Mouse (Mus musculus): Measurements from ENCODE around the gene Pam16. TPM values are rescaled to one million over a fixed set of nuclear protein-coding genes. Genes with fewer than 3 reads are reported as not detected.

The Pam16 gene
- total RNA-seq, 1 experiment = 131 TPM

DNA sequence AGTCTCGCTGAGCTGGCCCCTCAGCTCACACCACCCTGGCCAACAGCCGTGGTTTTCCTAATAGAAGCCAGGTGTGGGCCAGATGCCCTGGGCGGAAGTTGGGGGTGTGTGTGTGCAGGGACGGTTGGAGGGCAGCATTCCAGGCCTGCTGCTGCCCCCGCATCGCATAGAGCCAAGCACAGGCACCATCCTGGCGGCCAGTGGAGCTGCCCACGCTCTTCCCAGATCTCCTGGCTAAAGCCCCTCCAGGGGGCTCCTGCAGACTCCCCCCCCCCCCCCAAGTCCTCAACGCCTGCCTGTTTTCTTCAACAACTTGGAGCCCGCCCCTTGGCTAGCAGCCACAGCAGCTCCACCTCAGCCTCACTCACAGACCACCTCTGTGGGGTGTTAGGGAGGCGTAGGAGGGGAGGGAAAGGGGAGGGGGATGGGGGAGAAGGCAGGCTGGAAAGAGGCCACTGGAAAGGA lies 34.0 kb upstream of the Pam16 start:
- Histone ChIP-seq H3K4me3 (ENCODE audit: insufficient read depth in 1 of 2, low read depth in 1 of 2, low read length in 2 of 2, poor library complexity in 1 of 2, severe bottlenecking in 1 of 2) (no peak overlapping the region), H3K4me1 (ENCODE audit: control insufficient read depth in 2 of 2, insufficient read depth in 2 of 2, low read length in 2 of 2, poor library complexity in 1 of 2) (peaks cover 0 to 16% of the 10 kb centered on the region in 2 experiments; a peak in 2 of 4 replicates), H3K36me3 (ENCODE audit: control insufficient read depth, insufficient read depth, low read length, poor library complexity, severe bottlenecking) (peaks cover 8% of the 10 kb centered on the region; the same call in 1 of the 2 replicates), H3K9me3 (ENCODE audit: control insufficient read depth, insufficient read depth, low read depth, low read length) (no peaks in the 10 kb centered on the region), H3K9ac (ENCODE audit: insufficient read depth, low read depth, low read length, poor library complexity, severe bottlenecking) (peak overlapping the region; percentile 48; the same call in 1 of the 2 replicates), H3K27ac (ENCODE audit: insufficient read depth, low read depth, low read length, poor library complexity, severe bottlenecking) (peak overlapping the region; percentile 50)
- DNase-seq (ENCODE audit: low read depth, low spot score) = no peak
- TF ChIP-seq ZNF384 (IDR thresholded peaks at IDR 0.05; ENCODE audit: low read depth, low read length) (no peak), HCFC1 (IDR thresholded peaks at IDR 0.05; ENCODE audit: borderline replicate concordance, insufficient read depth, low read length) (no peak), MAFK (IDR thresholded peaks at IDR 0.05; ENCODE audit: insufficient read depth, low read depth, low read length) (no peak), CHD2 (IDR thresholded peaks at IDR 0.05; ENCODE audit: low read depth, low read length) (no peak), ZC3H11A (IDR thresholded peaks at IDR 0.05; ENCODE audit: borderline replicate concordance, low read depth, low read length) (no peak)
- in situ Hi-C loops (cut with MboI; ENCODE audit: low sequenced_read_pairs in 2 of 2, unreplicated experiment in 2 of 2) = no loop called here

DNA sequence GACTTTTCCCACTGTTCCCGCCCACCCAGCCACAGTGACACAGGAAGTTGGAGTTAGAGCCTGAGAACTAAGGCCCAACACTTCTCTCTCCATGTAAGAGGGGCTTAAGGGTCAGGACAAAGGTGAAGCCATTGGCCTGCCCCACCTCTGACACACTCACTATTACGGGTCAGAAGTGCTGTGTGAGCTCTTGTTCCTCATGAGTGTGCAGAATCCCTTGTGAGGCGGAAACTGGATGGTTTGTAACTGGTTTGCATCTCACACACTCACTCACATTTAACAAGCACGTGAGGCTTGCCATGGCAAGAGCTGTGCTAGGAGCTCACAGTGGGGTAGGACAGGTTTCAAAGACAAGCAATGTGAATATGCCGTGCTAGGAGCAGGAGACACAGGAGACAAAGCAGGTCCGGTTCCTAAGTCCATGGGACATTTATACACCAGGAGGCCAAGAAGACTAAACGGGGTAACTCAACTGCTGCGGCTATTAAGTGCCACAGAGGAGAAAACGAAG lies 31.8 kb upstream of the Pam16 start:
- H3K4me1 ChIP-seq (ENCODE audit: control insufficient read depth in 2 of 2, insufficient read depth in 2 of 2, low read length in 2 of 2, poor library complexity in 1 of 2) = peaks cover 0 to 13% of the 10 kb centered on the region in 2 experiments; a peak in 2 of 4 replicates

GRCm38 (mm10) chr16:4655764-4656570 lies 31.2 kb upstream of the Pam16 start:
- 0 out of 2 replicates have a peak overlapping the region, but pooled peaks have one; percentile 2 for H3K9ac ChIP-seq (ENCODE audit: insufficient read depth, low read depth, low read length, poor library complexity, severe bottlenecking)
- TF ChIP-seq ZC3H11A (IDR thresholded peaks at IDR 0.05; ENCODE audit: borderline replicate concordance, low read depth, low read length) (no peak), ZNF384 (IDR thresholded peaks at IDR 0.05; ENCODE audit: low read depth, low read length) (no peak), MAFK (IDR thresholded peaks at IDR 0.05; ENCODE audit: insufficient read depth, low read depth, low read length) (no peak), HCFC1 (IDR thresholded peaks at IDR 0.05; ENCODE audit: borderline replicate concordance, insufficient read depth, low read length) (no peak), CHD2 (IDR thresholded peaks at IDR 0.05; ENCODE audit: low read depth, low read length) (no peak)

More for the DNA sequence above, 31.8 kb upstream of the Pam16 start:
- TF ChIP-seq CHD2 (IDR thresholded peaks at IDR 0.05; ENCODE audit: low read depth, low read length) (no peak), HCFC1 (IDR thresholded peaks at IDR 0.05; ENCODE audit: borderline replicate concordance, insufficient read depth, low read length) (no peak), ZC3H11A (IDR thresholded peaks at IDR 0.05; ENCODE audit: borderline replicate concordance, low read depth, low read length) (no peak), ZNF384 (IDR thresholded peaks at IDR 0.05; ENCODE audit: low read depth, low read length) (no peak), MAFK (IDR thresholded peaks at IDR 0.05; ENCODE audit: insufficient read depth, low read depth, low read length) (no peak)
- Histone ChIP-seq H3K9me3 (ENCODE audit: control insufficient read depth, insufficient read depth, low read depth, low read length) (no peaks in the 10 kb centered on the region), H3K4me3 (ENCODE audit: insufficient read depth in 1 of 2, low read depth in 1 of 2, low read length in 2 of 2, poor library complexity in 1 of 2, severe bottlenecking in 1 of 2) (peak overlapping the region in 1 of 2 experiments; percentile 32; a peak in 2 of 4 replicates), H3K9ac (ENCODE audit: insufficient read depth, low read depth, low read length, poor library complexity, severe bottlenecking) (0 out of 2 replicates have a peak overlapping the region, but pooled peaks have one; percentile 2), H3K36me3 (ENCODE audit: control insufficient read depth, insufficient read depth, low read length, poor library complexity, severe bottlenecking) (peaks cover 14% of the 10 kb centered on the region; the same call in 1 of the 2 replicates), H3K27ac (ENCODE audit: insufficient read depth, low read depth, low read length, poor library complexity, severe bottlenecking) (no peak overlapping the region)
- in situ Hi-C loops (cut with MboI; ENCODE audit: low sequenced_read_pairs in 2 of 2, unreplicated experiment in 2 of 2) = no loop called here
- no peak for DNase-seq (ENCODE audit: low read depth, low spot score)

DNA sequence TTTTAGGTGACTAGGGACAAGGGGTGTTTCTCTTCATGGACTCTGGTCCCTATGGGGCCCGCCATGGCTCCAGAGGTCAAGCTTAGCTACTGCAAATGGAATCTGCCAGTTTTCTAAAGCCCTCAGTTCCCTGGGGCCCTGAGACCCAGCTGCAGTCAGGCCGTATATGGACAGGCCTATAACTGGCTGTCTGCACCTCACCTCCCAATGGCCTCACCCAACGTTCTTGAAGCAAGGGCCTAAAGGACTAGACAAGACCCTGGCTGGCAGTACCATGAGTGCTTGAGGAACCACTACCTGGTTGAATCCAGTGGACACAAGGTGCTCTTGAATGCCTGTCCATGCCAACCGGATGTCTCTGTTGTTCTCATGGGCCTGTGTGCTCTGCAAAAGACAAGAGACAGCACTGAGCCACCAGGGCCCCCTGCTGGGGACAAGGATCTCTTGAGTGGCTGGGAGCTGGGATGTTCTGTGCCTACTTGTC lies 30.5 kb upstream of the Pam16 start:
- H3K9ac ChIP-seq (ENCODE audit: insufficient read depth, low read depth, low read length, poor library complexity, severe bottlenecking) = no peak overlapping the region

More at GRCm38 (mm10) chr16:4655764-4656570, 31.2 kb upstream of the Pam16 start:
- H3K4me3 ChIP-seq (ENCODE audit: insufficient read depth in 1 of 2, low read depth in 1 of 2, low read length in 2 of 2, poor library complexity in 1 of 2, severe bottlenecking in 1 of 2) = peak overlapping the region in 1 of 2 experiments; percentile 32; a peak in 2 of 4 replicates
- peaks cover 16% of the 10 kb centered on the region; the same call in 1 of the 2 replicates for H3K36me3 ChIP-seq (ENCODE audit: control insufficient read depth, insufficient read depth, low read length, poor library complexity, severe bottlenecking)
- H3K4me1 ChIP-seq (ENCODE audit: control insufficient read depth in 2 of 2, insufficient read depth in 2 of 2, low read length in 2 of 2, poor library complexity in 1 of 2) = peaks cover 0 to 13% of the 10 kb centered on the region in 2 experiments; a peak in 2 of 4 replicates
- DNase-seq (ENCODE audit: low read depth, low spot score) = no peak
- H3K27ac ChIP-seq (ENCODE audit: insufficient read depth, low read depth, low read length, poor library complexity, severe bottlenecking) = no peak overlapping the region
- no peaks in the 10 kb centered on the region for H3K9me3 ChIP-seq (ENCODE audit: control insufficient read depth, insufficient read depth, low read depth, low read length)
- in situ Hi-C loops (cut with MboI; ENCODE audit: low sequenced_read_pairs in 2 of 2, unreplicated experiment in 2 of 2) = no loop called here

More for the DNA sequence above, 30.5 kb upstream of the Pam16 start:
- no peak overlapping the region for H3K4me3 ChIP-seq (ENCODE audit: insufficient read depth in 1 of 2, low read depth in 1 of 2, low read length in 2 of 2, poor library complexity in 1 of 2, severe bottlenecking in 1 of 2)
- peaks cover 0 to 13% of the 10 kb centered on the region in 2 experiments; a peak in 2 of 4 replicates for H3K4me1 ChIP-seq (ENCODE audit: control insufficient read depth in 2 of 2, insufficient read depth in 2 of 2, low read length in 2 of 2, poor library complexity in 1 of 2)
- peaks cover 16% of the 10 kb centered on the region; the same call in 1 of the 2 replicates for H3K36me3 ChIP-seq (ENCODE audit: control insufficient read depth, insufficient read depth, low read length, poor library complexity, severe bottlenecking)
- no peak overlapping the region for H3K27ac ChIP-seq (ENCODE audit: insufficient read depth, low read depth, low read length, poor library complexity, severe bottlenecking)
- TF ChIP-seq HCFC1 (IDR thresholded peaks at IDR 0.05; ENCODE audit: borderline replicate concordance, insufficient read depth, low read length) (no peak), CHD2 (IDR thresholded peaks at IDR 0.05; ENCODE audit: low read depth, low read length) (no peak), MAFK (IDR thresholded peaks at IDR 0.05; ENCODE audit: insufficient read depth, low read depth, low read length) (no peak), ZC3H11A (IDR thresholded peaks at IDR 0.05; ENCODE audit: borderline replicate concordance, low read depth, low read length) (no peak), ZNF384 (IDR thresholded peaks at IDR 0.05; ENCODE audit: low read depth, low read length) (no peak)
- in situ Hi-C loops (cut with MboI; ENCODE audit: low sequenced_read_pairs in 2 of 2, unreplicated experiment in 2 of 2) = no loop called here
- DNase-seq (ENCODE audit: low read depth, low spot score) = no peak
- no peaks in the 10 kb centered on the region for H3K9me3 ChIP-seq (ENCODE audit: control insufficient read depth, insufficient read depth, low read depth, low read length)
